Mouse (Mus musculus) thymus, adult 2 months (tissue): ENCODE measurements around the gene 6030468B19Rik. TPM values are rescaled to one million over a fixed set of nuclear protein-coding genes. Genes with fewer than 3 reads are reported as not detected.

Experiments used
- DNase-seq: peaks from one replicate; pipeline ENCODE4 v3.0.0; 2021
- H3K27ac ChIP-seq: fragments of 200-500 bp; 2 replicates; pipeline ENCODE4 v1.5.1; 2012; ENCODE audit warnings: low read length, control low read depth; ENCODE audit not compliant: control insufficient read depth, insufficient read depth
- H3K27me3 ChIP-seq: fragments of 200-500 bp; 2 replicates; pipeline ENCODE4 v1.6.1; 2012; ENCODE audit warnings: mild to moderate bottlenecking, low read length, moderate library complexity, mixed read lengths; ENCODE audit not compliant: control insufficient read depth, insufficient read depth
- H3K36me3 ChIP-seq: fragments of 200-500 bp; 2 replicates; pipeline ENCODE4 v1.6.1; 2012; ENCODE audit warnings: mild to moderate bottlenecking, low read length, moderate library complexity; ENCODE audit not compliant: control insufficient read depth, insufficient read depth
- H3K4me1 ChIP-seq: fragments of 200-500 bp; replicated peaks from 2 replicates; pipeline ENCODE4 v1.6.1; 2012; ENCODE audit warnings: low read length; ENCODE audit not compliant: control insufficient read depth, insufficient read depth
- H3K4me3 ChIP-seq: fragments of 200-500 bp; 2 replicates; pipeline ENCODE4 v1.5.1; 2012; ENCODE audit warnings: mild to moderate bottlenecking, low read length, control low read depth, moderate library complexity; ENCODE audit not compliant: control insufficient read depth, insufficient read depth
- CTCF ChIP-seq: fragments of 200-500 bp; IDR thresholded peaks from 2 replicates; pipeline ENCODE4 v1.5.1; 2012; ENCODE audit warnings: mild to moderate bottlenecking, control low read depth, low read length, moderate library complexity, borderline replicate concordance; ENCODE audit not compliant: control insufficient read depth, poor library complexity, insufficient read depth; ENCODE audit errors: extremely low read depth
- POLR2A ChIP-seq: fragments of 200-500 bp; IDR thresholded peaks from 2 replicates; pipeline ENCODE4 v1.6.1; 2012; ENCODE audit warnings: mild to moderate bottlenecking, low read length, control low read depth, moderate library complexity; ENCODE audit not compliant: control insufficient read depth, poor library complexity, insufficient read depth; ENCODE audit errors: extremely low read depth
- WGBS: fragments of 180-500 bp; shearing (Covaris S2); methylation state at CpG from one replicate; pipeline ENCODE4 v1.1.7; 2018; 5-methylcytosine and 5-hydroxymethylcytosine counted together
- polyA plus RNA-seq: library from polyadenylated mRNA; depleted of rRNA; stranded (reverse); fragments of >200 nt; gene quantifications from 2 replicates; pipeline ENCODE4 v1.2.3, GENCODE M21; 2012

Gene 6030468B19Rik
- polyA plus RNA-seq, 1 experiment = 1.7 TPM

DNA sequence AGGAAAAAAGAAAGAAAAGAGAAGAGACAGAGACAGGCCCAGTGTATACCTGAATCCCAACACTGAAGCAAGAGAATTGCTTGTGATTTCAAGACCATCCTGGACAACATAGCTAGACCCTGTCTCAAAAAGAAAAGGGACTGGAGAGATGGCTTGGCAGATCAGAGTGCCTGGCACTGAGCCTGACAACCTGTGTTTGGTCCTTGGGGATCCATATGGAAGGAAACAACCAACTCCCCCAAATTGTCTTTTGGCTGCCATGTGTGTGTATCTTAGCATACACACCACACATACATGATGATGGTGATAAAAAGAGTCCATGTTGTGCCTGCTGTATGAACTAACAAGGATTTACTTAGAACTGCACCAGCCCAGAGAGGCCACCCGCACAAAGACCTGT is 41.6 kb downstream of the 6030468B19Rik start:
- TF ChIP-seq CTCF (no peak), POLR2A (no peak)
- no peaks in the 10 kb centered on the region for H3K27me3 ChIP-seq
- no peak overlapping the region for H3K27ac ChIP-seq
- DNase-seq = no peak
- no peak overlapping the region for H3K4me3 ChIP-seq
- H3K4me1 ChIP-seq = no peaks in the 10 kb centered on the region; the same call in 1 of the 2 replicates
- H3K36me3 ChIP-seq = no peaks in the 10 kb centered on the region
- 100% methylated on average over 1 of the region's 1 CpGs for WGBS

GRCm38 (mm10) chr11:117840910-117841309 is 43.5 kb downstream of the 6030468B19Rik start:
- no peak for DNase-seq
- H3K4me1 ChIP-seq = no peaks in the 10 kb centered on the region; the same call in 1 of the 2 replicates
- no peaks in the 10 kb centered on the region for H3K27me3 ChIP-seq
- no peaks in the 10 kb centered on the region for H3K36me3 ChIP-seq
- TF ChIP-seq POLR2A = no peak
- TF ChIP-seq CTCF = no peak
- H3K27ac ChIP-seq = no peak overlapping the region
- no peak overlapping the region for H3K4me3 ChIP-seq
- 72% methylated on average over 1 of the region's 1 CpGs for WGBS

- no peak for DNase-seq
- WGBS = 93% methylated on average over 2 of the region's 2 CpGs
- Histone ChIP-seq H3K36me3 (no peaks in the 10 kb centered on the region), H3K4me1 (peaks cover 5% of the 10 kb centered on the region), H3K27me3 (no peaks in the 10 kb centered on the region), H3K27ac (no peak overlapping the region), H3K4me3 (no peak overlapping the region)
- TF ChIP-seq CTCF (no peak), POLR2A (no peak)
Observed at GRCm38 (mm10) chr11:117843434-117843833, 46.0 kb downstream of the 6030468B19Rik start.

DNA sequence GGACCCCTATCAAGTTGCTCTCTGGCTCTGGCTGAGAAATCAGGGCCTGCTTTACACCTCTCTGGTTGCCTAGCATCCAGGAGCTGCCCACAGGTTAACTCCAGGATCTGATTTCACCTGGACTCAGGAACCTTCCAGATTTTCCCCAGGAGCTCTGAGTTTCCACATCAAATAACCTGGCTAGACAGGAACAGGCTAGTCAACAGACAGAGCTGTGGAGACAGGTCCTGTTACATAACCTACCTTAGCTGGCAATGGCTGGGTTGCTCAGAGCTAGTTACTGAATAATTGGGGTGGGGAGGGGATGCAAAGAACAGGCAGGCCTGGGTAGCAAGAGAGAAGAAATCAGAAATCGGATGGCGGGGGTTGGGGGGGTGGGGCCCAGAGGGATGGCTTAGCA is 47.5 kb downstream of the 6030468B19Rik start:
- Histone ChIP-seq H3K27me3 (no peaks in the 10 kb centered on the region), H3K27ac (no peak overlapping the region), H3K36me3 (no peaks in the 10 kb centered on the region), H3K4me1 (peaks cover 9% of the 10 kb centered on the region), H3K4me3 (no peak overlapping the region)
- WGBS = 95% methylated on average over 2 of the region's 2 CpGs
- DNase-seq = no peak
- TF ChIP-seq POLR2A (no peak), CTCF (no peak)

GRCm38 (mm10) chr11:117845651-117846050 is 48.2 kb downstream of the 6030468B19Rik start:
- DNase-seq = no peak
- no peak overlapping the region for H3K4me3 ChIP-seq
- no peak for TF ChIP-seq POLR2A
- no peak for TF ChIP-seq CTCF
- H3K27me3 ChIP-seq = no peaks in the 10 kb centered on the region
- H3K4me1 ChIP-seq = peaks cover 12% of the 10 kb centered on the region
- H3K27ac ChIP-seq = no peak overlapping the region
- WGBS = 93% methylated on average over 2 of the region's 2 CpGs
- no peaks in the 10 kb centered on the region for H3K36me3 ChIP-seq

DNA sequence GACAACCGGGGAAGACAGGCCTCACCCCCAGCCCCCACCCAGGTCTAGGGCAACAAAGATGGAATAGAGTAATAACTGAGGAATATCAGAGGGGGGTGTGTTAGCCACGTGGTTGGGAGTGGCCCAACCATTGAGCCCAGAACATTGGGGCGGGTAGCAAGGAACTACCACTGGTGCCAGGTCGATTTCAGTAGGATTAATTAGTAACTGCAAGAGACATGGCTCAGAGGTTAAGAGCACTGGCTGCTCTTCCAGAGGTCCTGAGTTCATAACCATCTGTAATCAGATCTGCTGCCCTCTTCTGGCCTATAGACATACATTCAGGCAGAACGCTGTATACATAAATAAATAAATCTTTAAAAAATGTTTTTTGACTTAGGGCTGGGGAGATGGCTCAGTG is 49.2 kb downstream of the 6030468B19Rik start:
- no peak overlapping the region for H3K27ac ChIP-seq

More for the DNA sequence above, 49.2 kb downstream of the 6030468B19Rik start:
- Histone ChIP-seq H3K36me3 (no peaks in the 10 kb centered on the region), H3K4me1 (peaks cover 12% of the 10 kb centered on the region), H3K4me3 (no peak overlapping the region), H3K27me3 (no peaks in the 10 kb centered on the region)
- 70% methylated on average over 5 of the region's 5 CpGs for WGBS
- no peak for TF ChIP-seq POLR2A
- TF ChIP-seq CTCF = no peak
- no peak for DNase-seq
